In the genomic region with DNA sequence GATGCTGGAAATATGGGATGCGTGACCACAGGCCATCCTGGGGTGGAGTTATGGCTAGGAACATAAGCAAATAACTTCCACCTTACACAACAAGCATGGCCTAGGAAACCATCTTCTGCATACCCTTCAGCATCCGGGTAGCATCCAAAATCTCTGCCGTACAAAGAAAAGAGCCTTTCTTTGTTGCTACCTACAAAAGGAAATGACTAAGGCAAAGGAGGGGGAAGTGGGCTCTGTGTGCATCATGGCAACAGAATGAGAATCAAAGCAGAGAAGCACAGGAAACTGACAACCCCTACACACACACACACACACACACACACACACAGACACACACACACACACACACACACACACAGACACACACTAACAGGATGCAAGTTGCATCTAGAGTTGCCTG, we compare ENCODE assay signal across 24 mouse cellular contexts.
A peak's percentile ranks its signal among the peaks of the same experiment; 100 is the strongest.
DNase-seq lines count a peak whose midpoint lies in the region; ATAC-seq lines count a peak whose summit lies in the region.
"Had no signal": no experiment of that assay in that cellular context is flagged by ENCODE, and none has a peak within 500 bp of the region (broad histone marks: within the 10 kb centered on the region; RNA-seq: fewer than 3 reads in every experiment).

No protein-coding gene starts in this region.

- no peak overlapping the region for H3K4me2 ChIP-seq in midbrain, embryonic 14.5 days (ENCODE audit: low read length)
- H3K4me2 ChIP-seq: embryonic facial prominence, embryonic 15.5 days; heart, embryonic 15.5 days had no signal

- H3K9ac ChIP-seq in midbrain, embryonic 14.5 days (replicated peaks; ENCODE audit: low read length) = no peak overlapping the region
- H3K9ac ChIP-seq: embryonic facial prominence, embryonic 15.5 days; heart, embryonic 15.5 days; liver, embryonic 14.5 days had no signal

- no peaks in the 10 kb centered on the region for H3K9me3 ChIP-seq in midbrain, embryonic 14.5 days (ENCODE audit: control insufficient read depth, low read length)
- H3K9me3 ChIP-seq: embryonic facial prominence, embryonic 15.5 days; forebrain, embryonic 10.5 days; heart, embryonic 15.5 days had no signal

- no peaks in the 10 kb centered on the region for H3K27me3 ChIP-seq in midbrain, embryonic 14.5 days (ENCODE audit: control insufficient read depth, insufficient read depth, low read length)
- H3K27me3 ChIP-seq: embryonic facial prominence, embryonic 15.5 days; heart, embryonic 15.5 days had no signal

- peak; percentile 61 for ATAC-seq in activated CD4-positive, CD25-positive, alpha-beta regulatory T cell, adult 4 months
- peak; percentile 34; the same call in 1 of the 2 replicates for ATAC-seq in neutrophil, adult 5-6 weeks (ENCODE audit: extremely low read depth, insufficient number of reproducible peaks, low FRiP score, poor library complexity, severe bottlenecking)
- ATAC-seq in midbrain, embryonic 14.5 days (ENCODE audit: low FRiP score, low TSS enrichment) = no peak
- ATAC-seq: hindbrain, embryonic 16.5 days; midbrain, embryonic 16.5 days had no signal

- H3K36me3 ChIP-seq in midbrain, embryonic 14.5 days (ENCODE audit: control insufficient read depth, insufficient read depth, low read length) = no peaks in the 10 kb centered on the region
- H3K36me3 ChIP-seq: embryonic facial prominence, embryonic 15.5 days; forebrain, embryonic 10.5 days; heart, embryonic 15.5 days had no signal

- no peak overlapping the region for H3K4me3 ChIP-seq in midbrain, embryonic 14.5 days (replicated peaks; ENCODE audit: low read depth, low read length)
- H3K4me3 ChIP-seq: embryonic facial prominence, embryonic 15.5 days; forebrain, embryonic 10.5 days; heart, adult 2 months; heart, embryonic 15.5 days had no signal

- WGBS in midbrain, embryonic 14.5 days = 54% methylated on average over 3 of the region's 3 CpGs

- DNase-seq in thymus, postnatal 0 days (ENCODE audit: low spot score) = peak; percentile 3
- DNase-seq in thymus, adult 18-20 months = no peak
- peak; percentile 54 for DNase-seq in CD4-positive, CD25-positive, alpha-beta regulatory T cell, adult 2 months (ENCODE audit: low read depth, low spot score)
- DNase-seq in urinary bladder, adult 18-20 months (ENCODE audit: low spot score in 2 of 2) = no peak
- no peak for DNase-seq in midbrain, embryonic 14.5 days
- DNase-seq: adrenal gland, postnatal 10 days; cerebellum, adult 11 months; cerebellum, postnatal 10 days; gastrocnemius, postnatal 14 days; heart, adult 2 months; heart, postnatal 4 days; kidney, adult 2 months; kidney, postnatal 25 days; retina, postnatal 1 day; right cerebral cortex, postnatal 4 days had no signal

- no peaks in the 10 kb centered on the region for H3K4me1 ChIP-seq in midbrain, embryonic 14.5 days (ENCODE audit: control insufficient read depth, insufficient read depth, low read length)
- H3K4me1 ChIP-seq: embryonic facial prominence, embryonic 15.5 days; heart, embryonic 15.5 days had no signal

- no peak overlapping the region for H3K27ac ChIP-seq in midbrain, embryonic 14.5 days (replicated peaks; ENCODE audit: low read depth, low read length)
- H3K27ac ChIP-seq: embryonic facial prominence, embryonic 15.5 days; forebrain, embryonic 10.5 days; heart, adult 2 months; heart, embryonic 15.5 days; liver, embryonic 14.5 days; stomach, postnatal 0 days had no signal

Comparison
In these comparisons a context has a peak if more than half of its experiments do, and no peak if none do; other contexts are left out.
1. DNase-seq: peak in thymus, postnatal 0 days (single experiment) and CD4-positive, CD25-positive, alpha-beta regulatory T cell, adult 2 months (single experiment); none in thymus, adult 18-20 months (0 of 2), urinary bladder, adult 18-20 months (0 of 2) and midbrain, embryonic 14.5 days (single experiment).